Comparison of ENCODE assay signal across 8 mouse cellular contexts in the genomic region with DNA sequence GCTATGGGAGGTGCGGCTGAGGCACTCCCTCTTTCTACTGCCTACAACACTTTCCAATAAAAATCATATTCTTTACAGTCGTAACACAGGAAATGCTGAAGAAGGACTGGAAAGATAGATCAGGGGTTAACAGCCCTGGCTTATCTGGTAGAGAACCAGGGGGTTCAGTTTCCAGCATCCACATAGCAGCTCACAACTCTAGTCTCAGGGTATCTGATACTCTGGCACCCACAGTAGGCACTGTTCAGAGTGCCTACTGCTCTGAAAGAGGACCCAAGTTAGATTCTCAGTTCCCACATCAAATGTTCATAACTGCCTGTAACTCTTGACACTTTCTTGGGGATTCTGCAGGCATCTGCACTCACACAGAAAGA. TPM values are rescaled to one million over a fixed set of nuclear protein-coding genes. Genes with fewer than 3 reads are reported as not detected.
DNase-seq lines count a peak whose midpoint lies in the region; ATAC-seq and TF ChIP-seq lines count a peak whose summit lies in the region.

No protein-coding gene starts in this region.

- TF ChIP-seq POLR2A in cortical plate, adult 2 months (IDR thresholded peaks at IDR 0.05; ENCODE audit: extremely low read depth, insufficient read depth, low read length), result no peak

- peaks cover 25% of the 10 kb centered on the region for H3K4me1 ChIP-seq in kidney, embryonic 15.5 days
- H3K4me1 ChIP-seq in cortical plate, adult 2 months (ENCODE audit: control insufficient read depth, insufficient read depth, low read length), result peaks cover 3% of the 10 kb centered on the region
- H3K4me1 ChIP-seq in intestine, embryonic 14.5 days (replicated peaks; ENCODE audit: control insufficient read depth, insufficient read depth, low read length), result peaks cover 20% of the 10 kb centered on the region
- H3K4me1 ChIP-seq in midbrain, embryonic 16.5 days (ENCODE audit: control insufficient read depth, insufficient read depth, low read length), result peaks cover 8% of the 10 kb centered on the region

- TF ChIP-seq CTCF in cortical plate, adult 2 months (IDR thresholded peaks at IDR 0.05; ENCODE audit: extremely low read depth, insufficient read depth, low read length), result no peak

- no peak for DNase-seq in kidney, postnatal 36 days
- no peak for DNase-seq in intestine, embryonic 14.5 days (ENCODE audit: low spot score)
- no peak for DNase-seq in frontal cortex, postnatal 14 days (ENCODE audit: low spot score in 2 of 2)
- DNase-seq in lung, postnatal 25 days (ENCODE audit: low spot score), result no peak
- DNase-seq in MN1 (ENCODE audit: low spot score), result no peak

- H3K27ac ChIP-seq in kidney, embryonic 15.5 days, result peak overlapping the region; percentile 97
- H3K27ac ChIP-seq in cortical plate, adult 2 months (ENCODE audit: insufficient read depth, low read length), result no peak overlapping the region
- peak overlapping the region; percentile 93 for H3K27ac ChIP-seq in intestine, embryonic 14.5 days (ENCODE audit: low read depth)
- peak overlapping the region; percentile 47; the same call in 1 of the 2 replicates for H3K27ac ChIP-seq in midbrain, embryonic 16.5 days (ENCODE audit: low read length)

- H3K9ac ChIP-seq in kidney, embryonic 15.5 days, result 0 out of 2 replicates have a peak overlapping the region, but pooled peaks have one; percentile 23
- H3K9ac ChIP-seq in intestine, embryonic 14.5 days (ENCODE audit: low read length), result no peak overlapping the region
- H3K9ac ChIP-seq in midbrain, embryonic 16.5 days (ENCODE audit: low read depth, low read length), result peak overlapping the region; percentile 77

- no peaks in the 10 kb centered on the region for H3K27me3 ChIP-seq in kidney, embryonic 15.5 days
- no peaks in the 10 kb centered on the region for H3K27me3 ChIP-seq in intestine, embryonic 14.5 days (replicated peaks; ENCODE audit: control insufficient read depth, insufficient read depth, low read length)
- H3K27me3 ChIP-seq in midbrain, embryonic 16.5 days (ENCODE audit: control insufficient read depth, insufficient read depth, low read depth, low read length), result no peaks in the 10 kb centered on the region

- 0% methylated on average over 2 of the region's 2 CpGs for WGBS in kidney, embryonic 15.5 days
- WGBS in intestine, embryonic 14.5 days, result 0% methylated on average over 2 of the region's 2 CpGs
- WGBS in midbrain, embryonic 16.5 days, result 0% methylated on average over 2 of the region's 2 CpGs

- H3K4me2 ChIP-seq in kidney, embryonic 15.5 days, result peak overlapping the region; percentile 65
- H3K4me2 ChIP-seq in intestine, embryonic 14.5 days (ENCODE audit: low read length), result peak overlapping the region; percentile 62
- peak overlapping the region; percentile 70 for H3K4me2 ChIP-seq in midbrain, embryonic 16.5 days (ENCODE audit: low read length)

- peak overlapping the region; percentile 79 for H3K4me3 ChIP-seq in kidney, embryonic 15.5 days (replicated peaks)
- H3K4me3 ChIP-seq in cortical plate, adult 2 months (ENCODE audit: insufficient read depth, low read length), result peak overlapping the region; percentile 94
- H3K4me3 ChIP-seq in intestine, embryonic 14.5 days (ENCODE audit: low read depth, low read length), result peak overlapping the region; percentile 73
- H3K4me3 ChIP-seq in midbrain, embryonic 16.5 days (ENCODE audit: low read depth, low read length), result peak overlapping the region; percentile 61

- H3K9me3 ChIP-seq in kidney, embryonic 15.5 days (replicated peaks), result no peaks in the 10 kb centered on the region
- H3K9me3 ChIP-seq in intestine, embryonic 14.5 days (ENCODE audit: control insufficient read depth, low read length), result no peaks in the 10 kb centered on the region
- H3K9me3 ChIP-seq in midbrain, embryonic 16.5 days (replicated peaks; ENCODE audit: control insufficient read depth, low read length, poor library complexity, severe bottlenecking), result no peaks in the 10 kb centered on the region

- peak; percentile 61 for ATAC-seq in kidney, embryonic 15.5 days (replicated peaks; ENCODE audit: low FRiP score)
- ATAC-seq in intestine, embryonic 14.5 days (replicated peaks; ENCODE audit: low FRiP score, low TSS enrichment, low read depth), result peak; percentile 49; the same call in 1 of the 2 replicates
- no peak for ATAC-seq in midbrain, embryonic 16.5 days

- H3K36me3 ChIP-seq in kidney, embryonic 15.5 days, result peaks cover 5% of the 10 kb centered on the region
- H3K36me3 ChIP-seq in intestine, embryonic 14.5 days (ENCODE audit: control insufficient read depth, insufficient read depth, low read length), result peaks cover 8% of the 10 kb centered on the region
- H3K36me3 ChIP-seq in midbrain, embryonic 16.5 days (ENCODE audit: control insufficient read depth, insufficient read depth, low read length), result no peaks in the 10 kb centered on the region

RNA-seq across cellular contexts. Expression of a gene that starts 0.4 kb away (rescaled TPM):
- polyA plus RNA-seq in kidney, embryonic 15.5 days (2015; fragmentation: Nextera tagmentation; extraction: Ambion mirVana), result 56.5 and 58.1 TPM in 2 replicates
- 12.2 and 12.5 TPM in 2 replicates for polyA plus RNA-seq in cortical plate, adult 2 months (2012; rRNA removed)
- polyA plus RNA-seq in intestine, embryonic 14.5 days (2014; fragmentation: Nextera tagmentation; extraction: Ambion mirVana), result 42.9 and 47.3 TPM in 2 replicates
- polyA plus RNA-seq in midbrain, embryonic 16.5 days (2015; fragmentation: Nextera tagmentation; extraction: Ambion mirVana), result 10.7 and 11.5 TPM in 2 replicates

RNA-seq across cellular contexts. Expression of a gene that starts 37.8 kb away (rescaled TPM):
- 14.8 and 17.5 TPM in 2 replicates for polyA plus RNA-seq in kidney, embryonic 15.5 days (2015; fragmentation: Nextera tagmentation; extraction: Ambion mirVana)
- polyA plus RNA-seq in cortical plate, adult 2 months (2012; rRNA removed), result 9.8 and 10.4 TPM in 2 replicates
- 16.6 and 19.2 TPM in 2 replicates for polyA plus RNA-seq in intestine, embryonic 14.5 days (2014; fragmentation: Nextera tagmentation; extraction: Ambion mirVana)
- polyA plus RNA-seq in midbrain, embryonic 16.5 days (2015; fragmentation: Nextera tagmentation; extraction: Ambion mirVana), result 1.5 and 2.3 TPM in 2 replicates

RNA-seq across cellular contexts. Expression of a gene that starts 57.8 kb away (rescaled TPM):
- polyA plus RNA-seq in kidney, embryonic 15.5 days (2015; fragmentation: Nextera tagmentation; extraction: Ambion mirVana), result 306 and 318 TPM in 2 replicates
- 121 and 125 TPM in 2 replicates for polyA plus RNA-seq in cortical plate, adult 2 months (2012; rRNA removed)
- polyA plus RNA-seq in intestine, embryonic 14.5 days (2014; fragmentation: Nextera tagmentation; extraction: Ambion mirVana), result 167 and 188 TPM in 2 replicates
- polyA plus RNA-seq in midbrain, embryonic 16.5 days (2015; fragmentation: Nextera tagmentation; extraction: Ambion mirVana), result 153 and 163 TPM in 2 replicates
